Mouse (Mus musculus): ENCODE data around the gene Ankdd1b. TPM values are rescaled to one million over a fixed set of nuclear protein-coding genes. Genes with fewer than 3 reads are reported as not detected.

The Ankdd1b gene
- polyA plus RNA-seq, 1 experiment from 2014 or later, result 0.22 TPM

- ATAC-seq (replicated peaks; ENCODE audit: low FRiP score), result no peak
Observed at GRCm38 (mm10) chr13:96428531-96428930, 42.5 kb downstream of the Ankdd1b start.

GRCm38 (mm10) chr13:96426044-96426443 is 45.0 kb downstream of the Ankdd1b start:
- no peaks in the 10 kb centered on the region for H3K4me1 ChIP-seq
- H3K9ac ChIP-seq, result no peak overlapping the region
- H3K4me3 ChIP-seq (replicated peaks), result no peak overlapping the region
- H3K9me3 ChIP-seq (replicated peaks), result no peaks in the 10 kb centered on the region
- ATAC-seq (replicated peaks; ENCODE audit: low FRiP score), result no peak
- H3K27me3 ChIP-seq, result no peaks in the 10 kb centered on the region
- H3K36me3 ChIP-seq, result no peaks in the 10 kb centered on the region
- no peak overlapping the region for H3K27ac ChIP-seq
- WGBS, result 36% methylated on average over 3 of the region's 3 CpGs
- no peak overlapping the region for H3K4me2 ChIP-seq

More at GRCm38 (mm10) chr13:96428531-96428930, 42.5 kb downstream of the Ankdd1b start:
- Histone ChIP-seq H3K4me1 (peaks cover 18% of the 10 kb centered on the region), H3K4me2 (no peak overlapping the region), H3K36me3 (no peaks in the 10 kb centered on the region), H3K27ac (no peak overlapping the region), H3K27me3 (no peaks in the 10 kb centered on the region), H3K4me3 (replicated peaks) (no peak overlapping the region), H3K9ac (no peak overlapping the region), H3K9me3 (replicated peaks) (no peaks in the 10 kb centered on the region)
- 77% methylated on average over 5 of the region's 5 CpGs for WGBS

- H3K9ac ChIP-seq, result no peak overlapping the region
- H3K36me3 ChIP-seq, result no peaks in the 10 kb centered on the region
- 96% methylated on average over 12 of the region's 12 CpGs for WGBS
- no peak for ATAC-seq (replicated peaks; ENCODE audit: low FRiP score)
- H3K4me3 ChIP-seq (replicated peaks), result no peak overlapping the region
- H3K27me3 ChIP-seq, result no peaks in the 10 kb centered on the region
- H3K4me2 ChIP-seq, result no peak overlapping the region
- H3K27ac ChIP-seq, result no peak overlapping the region
- no peaks in the 10 kb centered on the region for H3K9me3 ChIP-seq (replicated peaks)
- no peaks in the 10 kb centered on the region for H3K4me1 ChIP-seq
Observed at GRCm38 (mm10) chr13:96424496-96425274, 46.3 kb downstream of the Ankdd1b start.

GRCm38 (mm10) chr13:96421230-96421629 is 49.8 kb downstream of the Ankdd1b start:
- ATAC-seq (replicated peaks; ENCODE audit: low FRiP score), result no peak
- no peaks in the 10 kb centered on the region for H3K27me3 ChIP-seq

DNA sequence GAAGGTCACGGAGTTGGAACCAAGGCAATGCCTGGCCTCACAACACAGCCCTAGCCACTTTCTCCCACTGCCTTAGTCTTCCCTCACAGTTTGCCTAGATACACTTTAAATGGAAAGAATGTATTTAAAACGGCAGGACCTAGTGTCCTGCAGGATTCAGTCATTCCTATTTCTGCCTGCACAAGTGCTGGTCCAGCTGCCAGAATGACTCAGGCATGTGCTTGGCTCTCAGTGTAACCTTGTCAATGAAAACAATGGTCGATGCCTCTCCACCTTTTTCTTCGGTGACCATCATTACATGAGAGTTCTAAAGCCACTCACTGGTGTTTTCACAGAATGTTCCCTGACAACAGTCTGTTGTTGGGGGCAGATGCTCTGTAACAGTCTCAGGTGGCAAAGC is 52.5 kb downstream of the Ankdd1b start:
- Histone ChIP-seq H3K27me3 (no peaks in the 10 kb centered on the region), H3K4me1 (no peaks in the 10 kb centered on the region), H3K36me3 (peaks cover 47% of the 10 kb centered on the region), H3K9ac (no peak overlapping the region), H3K27ac (no peak overlapping the region), H3K9me3 (replicated peaks) (no peaks in the 10 kb centered on the region), H3K4me2 (no peak overlapping the region), H3K4me3 (replicated peaks) (no peak overlapping the region)
- no peak for ATAC-seq (replicated peaks; ENCODE audit: low FRiP score)
- 92% methylated on average over 4 of the region's 4 CpGs for WGBS

More at GRCm38 (mm10) chr13:96421230-96421629, 49.8 kb downstream of the Ankdd1b start:
- no peak overlapping the region for H3K27ac ChIP-seq
- H3K4me3 ChIP-seq (replicated peaks), result no peak overlapping the region
- no peaks in the 10 kb centered on the region for H3K9me3 ChIP-seq (replicated peaks)
- H3K36me3 ChIP-seq, result peaks cover 20% of the 10 kb centered on the region
- no peak overlapping the region for H3K4me2 ChIP-seq
- no peak overlapping the region for H3K9ac ChIP-seq
- H3K4me1 ChIP-seq, result no peaks in the 10 kb centered on the region

- Histone ChIP-seq H3K27me3 (no peaks in the 10 kb centered on the region), H3K4me3 (replicated peaks) (no peak overlapping the region), H3K36me3 (peaks cover 54% of the 10 kb centered on the region), H3K27ac (no peak overlapping the region), H3K4me2 (no peak overlapping the region), H3K9ac (no peak overlapping the region), H3K9me3 (replicated peaks) (no peaks in the 10 kb centered on the region), H3K4me1 (no peaks in the 10 kb centered on the region)
- ATAC-seq (replicated peaks; ENCODE audit: low FRiP score), result no peak
- 75% methylated on average over 5 of the region's 5 CpGs for WGBS
Observed at GRCm38 (mm10) chr13:96417261-96417813, 53.7 kb downstream of the Ankdd1b start.

DNA sequence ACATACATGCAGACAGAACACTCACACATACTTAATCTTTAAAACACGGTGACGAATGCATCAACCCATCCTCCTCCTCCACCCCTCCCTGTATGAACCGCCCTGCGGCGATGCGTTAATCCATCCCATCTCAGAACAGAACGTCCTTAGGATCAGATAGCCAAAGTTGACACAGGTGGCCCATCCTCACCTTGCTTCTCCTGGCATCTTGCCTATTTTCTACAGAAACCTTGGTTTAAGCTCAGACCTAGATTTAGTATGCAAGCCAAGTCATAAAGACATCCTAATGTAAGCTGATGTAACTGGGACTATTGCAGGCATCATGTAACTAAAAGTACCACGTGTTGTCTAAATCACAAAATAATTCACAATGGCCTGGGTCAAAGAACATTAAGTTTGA is 54.6 kb downstream of the Ankdd1b start:
- no peak overlapping the region for H3K4me2 ChIP-seq
- ATAC-seq (replicated peaks; ENCODE audit: low FRiP score), result no peak
- H3K9ac ChIP-seq, result no peak overlapping the region
- H3K9me3 ChIP-seq (replicated peaks), result no peaks in the 10 kb centered on the region
- H3K4me1 ChIP-seq, result no peaks in the 10 kb centered on the region
- peaks cover 61% of the 10 kb centered on the region for H3K36me3 ChIP-seq
- no peak overlapping the region for H3K27ac ChIP-seq
- no peak overlapping the region for H3K4me3 ChIP-seq (replicated peaks)
- 81% methylated on average over 8 of the region's 8 CpGs for WGBS
- H3K27me3 ChIP-seq, result no peaks in the 10 kb centered on the region

GRCm38 (mm10) chr13:96414384-96414783 is 56.6 kb downstream of the Ankdd1b start:
- peaks cover 76% of the 10 kb centered on the region for H3K36me3 ChIP-seq
- no peak overlapping the region for H3K9ac ChIP-seq
- no peak overlapping the region for H3K4me3 ChIP-seq (replicated peaks)
- no peak for ATAC-seq (replicated peaks; ENCODE audit: low FRiP score)
- no peaks in the 10 kb centered on the region for H3K9me3 ChIP-seq (replicated peaks)
- H3K27ac ChIP-seq, result no peak overlapping the region
- no peaks in the 10 kb centered on the region for H3K4me1 ChIP-seq
- no peaks in the 10 kb centered on the region for H3K27me3 ChIP-seq
- WGBS, result 93% methylated on average over 6 of the region's 6 CpGs
- H3K4me2 ChIP-seq, result no peak overlapping the region

DNA sequence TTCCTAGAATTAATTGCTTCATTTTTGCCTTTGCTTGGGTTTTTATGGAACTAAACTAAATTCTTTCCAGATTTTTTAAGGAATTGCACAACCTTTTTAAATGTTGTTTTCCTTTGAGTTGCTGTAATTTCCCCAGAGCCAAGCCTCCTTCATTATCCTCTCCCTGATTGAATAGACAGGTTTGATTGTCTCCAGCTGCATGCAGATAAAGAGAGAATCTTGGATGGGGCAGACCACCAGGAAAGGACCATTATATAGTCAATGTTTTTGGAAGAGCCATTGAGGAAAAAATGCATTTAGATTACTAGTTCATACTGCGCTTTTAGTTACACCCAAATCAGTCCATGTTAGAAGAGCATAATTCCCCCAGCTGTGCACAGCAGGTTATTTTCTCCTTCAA is 62.2 kb downstream of the Ankdd1b start:
- Histone ChIP-seq H3K27ac (no peak overlapping the region), H3K4me3 (replicated peaks) (no peak overlapping the region), H3K9ac (no peak overlapping the region), H3K4me2 (no peak overlapping the region), H3K9me3 (replicated peaks) (no peaks in the 10 kb centered on the region), H3K36me3 (peaks cover 75% of the 10 kb centered on the region), H3K27me3 (no peaks in the 10 kb centered on the region), H3K4me1 (no peaks in the 10 kb centered on the region)
- 94% methylated on average over 1 of the region's 1 CpGs for WGBS
- no peak for ATAC-seq (replicated peaks; ENCODE audit: low FRiP score)

DNA sequence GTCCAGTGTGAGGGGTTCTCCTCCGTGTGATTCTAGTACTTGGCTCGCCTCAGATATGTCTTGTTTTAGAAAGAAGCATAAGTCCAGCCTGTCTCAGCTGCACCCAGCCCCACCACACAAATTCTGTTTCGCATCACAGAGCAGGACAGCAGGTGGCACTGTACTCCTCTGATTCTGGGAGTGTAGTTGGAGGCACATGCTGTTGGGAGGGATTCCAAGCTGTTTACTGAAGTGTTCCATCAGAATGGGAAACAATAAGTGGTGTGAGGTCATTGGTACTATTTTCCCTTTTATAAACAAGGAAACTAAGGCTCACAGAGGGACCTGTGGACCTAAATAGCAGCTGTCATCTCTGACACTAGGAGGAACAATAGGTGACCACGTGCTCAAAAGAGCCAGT is 64.0 kb downstream of the Ankdd1b start:
- Histone ChIP-seq H3K4me3 (replicated peaks) (no peak overlapping the region), H3K36me3 (peaks cover 77% of the 10 kb centered on the region), H3K9ac (no peak overlapping the region), H3K27ac (no peak overlapping the region), H3K4me2 (no peak overlapping the region), H3K4me1 (no peaks in the 10 kb centered on the region), H3K9me3 (replicated peaks) (no peaks in the 10 kb centered on the region), H3K27me3 (no peaks in the 10 kb centered on the region)
- ATAC-seq (replicated peaks; ENCODE audit: low FRiP score), result no peak; the same call in 1 of the 2 replicates
- WGBS, result 77% methylated on average over 4 of the region's 4 CpGs

- Histone ChIP-seq H3K4me2 (no peak overlapping the region), H3K36me3 (peaks cover 76% of the 10 kb centered on the region), H3K9me3 (replicated peaks) (no peaks in the 10 kb centered on the region), H3K27me3 (no peaks in the 10 kb centered on the region), H3K4me3 (replicated peaks) (no peak overlapping the region), H3K9ac (no peak overlapping the region), H3K4me1 (no peaks in the 10 kb centered on the region), H3K27ac (no peak overlapping the region)
- 91% methylated on average over 2 of the region's 2 CpGs for WGBS
- ATAC-seq (replicated peaks; ENCODE audit: low FRiP score), result no peak
Observed at GRCm38 (mm10) chr13:96405518-96405917, 65.5 kb downstream of the Ankdd1b start.

GRCm38 (mm10) chr13:96401251-96401650 is 69.7 kb downstream of the Ankdd1b start:
- H3K36me3 ChIP-seq, result peaks cover 94% of the 10 kb centered on the region

More at GRCm38 (mm10) chr13:96401251-96401650, 69.7 kb downstream of the Ankdd1b start:
- no peaks in the 10 kb centered on the region for H3K9me3 ChIP-seq (replicated peaks)
- H3K27me3 ChIP-seq, result no peaks in the 10 kb centered on the region
- no peak overlapping the region for H3K27ac ChIP-seq
- H3K4me1 ChIP-seq, result no peaks in the 10 kb centered on the region
- 94% methylated on average over 5 of the region's 5 CpGs for WGBS
- H3K4me3 ChIP-seq (replicated peaks), result no peak overlapping the region
- no peak for ATAC-seq (replicated peaks; ENCODE audit: low FRiP score)
- H3K9ac ChIP-seq, result no peak overlapping the region
- H3K4me2 ChIP-seq, result no peak overlapping the region

Data from kidney, embryonic 15.5 days (tissue).